Mouse (Mus musculus) spleen, adult 2 months (tissue): ENCODE measurements around the gene Trpv2. TPM values are rescaled to one million over a fixed set of nuclear protein-coding genes. Genes with fewer than 3 reads are reported as not detected.
A peak's percentile ranks its signal among the peaks of the same experiment; 100 is the strongest.

ENCODE experiments used
- DNase-seq, 2 experiments: peaks; one replicate each; pipeline versions ENCODE4 v3.0.0 to v3.0.0-alpha.2; 2012 to 2021; ENCODE audit warnings: low spot score in 2 of 2, low read depth in 1 of 2
- H3K27ac ChIP-seq: fragments of 200-500 bp; 2 replicates; pipeline ENCODE4 v1.5.1; 2012; ENCODE audit warnings: low read length, inconsistent platforms; ENCODE audit not compliant: insufficient read depth
- H3K27me3 ChIP-seq: fragments of 200-500 bp; 2 replicates; pipeline ENCODE4 v1.6.1; 2012; ENCODE audit warnings: mild to moderate bottlenecking, moderate library complexity, low read length, inconsistent platforms; ENCODE audit not compliant: control insufficient read depth, insufficient read depth
- H3K36me3 ChIP-seq: fragments of 200-500 bp; 2 replicates; pipeline ENCODE4 v1.6.1; 2012; ENCODE audit warnings: mild to moderate bottlenecking, low read length, inconsistent platforms; ENCODE audit not compliant: control insufficient read depth, insufficient read depth
- H3K4me1 ChIP-seq: fragments of 200-500 bp; 2 replicates; pipeline ENCODE4 v1.6.1; 2011; ENCODE audit warnings: inconsistent platforms; ENCODE audit not compliant: control insufficient read depth, insufficient read depth, insufficient read length
- H3K4me3 ChIP-seq: fragments of 200-500 bp; 2 replicates; pipeline ENCODE4 v1.5.1; 2011; ENCODE audit warnings: mild to moderate bottlenecking, inconsistent platforms; ENCODE audit not compliant: insufficient read depth, insufficient read length; ENCODE audit errors: extremely low read depth
- CTCF ChIP-seq: fragments of 200-500 bp; IDR thresholded peaks from 2 replicates; pipeline ENCODE4 v1.5.1; 2011; ENCODE audit warnings: mild to moderate bottlenecking, inconsistent platforms; ENCODE audit not compliant: insufficient read depth, insufficient read length, insufficient replicate concordance; ENCODE audit errors: extremely low read depth
- POLR2A ChIP-seq: fragments of 200-500 bp; IDR thresholded peaks from 2 replicates; pipeline ENCODE4 v1.6.1; 2011; ENCODE audit warnings: low read depth, low read length, inconsistent platforms
- WGBS: fragments of 180-500 bp; shearing (Covaris S2); methylation state at CpG from one replicate; pipeline ENCODE4 v1.1.7; 2018; 5-methylcytosine and 5-hydroxymethylcytosine counted together
- polyA plus RNA-seq: library from polyadenylated mRNA; depleted of rRNA; stranded (reverse); fragments of >200 nt; gene quantifications from 2 replicates; pipeline ENCODE4 v1.2.3, GENCODE M21; 2012

Gene Trpv2
- polyA plus RNA-seq, 1 experiment: 35.4 TPM

GRCm38 (mm10) chr11:62615456-62615855 lies 41.2 kb downstream of the Trpv2 start:
- no peak for TF ChIP-seq CTCF
- no peak for TF ChIP-seq POLR2A
- Histone ChIP-seq H3K27me3 (no peaks in the 10 kb centered on the region), H3K4me3 (no peak overlapping the region), H3K36me3 (no peaks in the 10 kb centered on the region), H3K4me1 (no peaks in the 10 kb centered on the region), H3K27ac (no peak overlapping the region)
- DNase-seq: no peak
- WGBS: 95% methylated on average over 4 of the region's 4 CpGs

- Histone ChIP-seq H3K4me1 (no peaks in the 10 kb centered on the region), H3K4me3 (no peak overlapping the region), H3K27ac (0 out of 2 replicates have a peak overlapping the region, but pooled peaks have one; percentile 18), H3K27me3 (no peaks in the 10 kb centered on the region), H3K36me3 (no peaks in the 10 kb centered on the region)
- TF ChIP-seq CTCF (no peak), POLR2A (no peak)
- WGBS: 54% methylated on average over 8 of the region's 8 CpGs
- no peak for DNase-seq
Measured at GRCm38 (mm10) chr11:62621079-62621478, 46.8 kb downstream of the Trpv2 start.

GRCm38 (mm10) chr11:62621586-62622283 lies 47.4 kb downstream of the Trpv2 start:
- 82% methylated on average over 4 of the region's 4 CpGs for WGBS
- H3K27ac ChIP-seq: no peak overlapping the region
- H3K27me3 ChIP-seq: no peaks in the 10 kb centered on the region
- DNase-seq: no peak
- H3K4me3 ChIP-seq: no peak overlapping the region
- no peaks in the 10 kb centered on the region for H3K4me1 ChIP-seq
- no peaks in the 10 kb centered on the region for H3K36me3 ChIP-seq
- TF ChIP-seq POLR2A: no peak
- TF ChIP-seq CTCF: no peak

- Histone ChIP-seq H3K27me3 (no peaks in the 10 kb centered on the region), H3K4me3 (no peak overlapping the region), H3K36me3 (no peaks in the 10 kb centered on the region), H3K27ac (no peak overlapping the region), H3K4me1 (no peaks in the 10 kb centered on the region)
- no peak for DNase-seq
- TF ChIP-seq CTCF: no peak
- TF ChIP-seq POLR2A: no peak
- 89% methylated on average over 4 of the region's 4 CpGs for WGBS
Measured at GRCm38 (mm10) chr11:62622850-62623249, 48.6 kb downstream of the Trpv2 start.

- TF ChIP-seq CTCF: no peak
- no peak for TF ChIP-seq POLR2A
- DNase-seq: no peak
- H3K4me3 ChIP-seq: no peak overlapping the region
- H3K4me1 ChIP-seq: peaks cover 4% of the 10 kb centered on the region; the same call in 1 of the 2 replicates
- no peaks in the 10 kb centered on the region for H3K27me3 ChIP-seq
- 68% methylated on average over 10 of the region's 10 CpGs for WGBS
- no peaks in the 10 kb centered on the region for H3K36me3 ChIP-seq
- no peak overlapping the region for H3K27ac ChIP-seq
Measured at GRCm38 (mm10) chr11:62624341-62625291, 50.3 kb downstream of the Trpv2 start.

- no peak overlapping the region for H3K27ac ChIP-seq
- H3K27me3 ChIP-seq: no peaks in the 10 kb centered on the region
- peaks cover 4% of the 10 kb centered on the region; the same call in 1 of the 2 replicates for H3K4me1 ChIP-seq
- no peak for DNase-seq
- WGBS: 22% methylated on average over 9 of the region's 9 CpGs
- no peaks in the 10 kb centered on the region for H3K36me3 ChIP-seq
- TF ChIP-seq POLR2A (no peak), CTCF (no peak)
- no peak overlapping the region for H3K4me3 ChIP-seq
Measured at GRCm38 (mm10) chr11:62629352-62630224, 55.3 kb downstream of the Trpv2 start.
